Mouse (Mus musculus) C2C12 (cell line): Measurements from ENCODE around the gene Gtse1. TPM values are rescaled to one million over a fixed set of nuclear protein-coding genes. Genes with fewer than 3 reads are reported as not detected.
A peak's percentile ranks its signal among the peaks of the same experiment; 100 is the strongest.

Experiments used
- H3K27me3 ChIP-seq: one replicate; pipeline ENCODE4 v1.6.1; 2011; ENCODE audit not compliant: control insufficient read depth, insufficient read depth, insufficient read length
- H3K36me3 ChIP-seq: one replicate; pipeline ENCODE4 v1.6.1; 2011; ENCODE audit not compliant: control insufficient read depth, insufficient read depth
- H3K4me3 ChIP-seq: one replicate; pipeline ENCODE4 v1.5.1; 2011; ENCODE audit warnings: mild to moderate bottlenecking, control low read depth; ENCODE audit not compliant: poor library complexity, insufficient read depth, severe bottlenecking
- H3K79me2 ChIP-seq: one replicate; pipeline ENCODE4 v1.6.1; 2011; ENCODE audit not compliant: control insufficient read depth, insufficient read depth
- H3K79me3 ChIP-seq: one replicate; pipeline ENCODE4 v1.6.1; 2011; ENCODE audit warnings: low read depth, control low read depth
- H3ac ChIP-seq: one replicate; pipeline ENCODE3; 2011; ENCODE audit warnings: low read depth; ENCODE audit not compliant: control insufficient read depth, insufficient read length
- CEBPB ChIP-seq: IDR thresholded peaks from one replicate; pipeline ENCODE4 v1.6.1; 2011; ENCODE audit warnings: low read depth, mild to moderate bottlenecking, control low read depth, moderate library complexity
- CTCF ChIP-seq: IDR thresholded peaks from one replicate; pipeline ENCODE4 v1.5.1; 2011; ENCODE audit not compliant: control insufficient read depth, insufficient read depth, insufficient read length
- FOSL1 ChIP-seq: IDR thresholded peaks from one replicate; pipeline ENCODE4 v1.8.0; 2011; ENCODE audit warnings: mild to moderate bottlenecking, low read length; ENCODE audit not compliant: poor library complexity, insufficient read depth, severe bottlenecking
- MAX ChIP-seq: IDR thresholded peaks from one replicate; pipeline ENCODE4 v1.6.1; 2011; ENCODE audit warnings: mild to moderate bottlenecking, control low read depth
- MYOD1 ChIP-seq: IDR thresholded peaks from one replicate; pipeline ENCODE4 v1.6.1; 2011; ENCODE audit warnings: low read depth; ENCODE audit not compliant: control insufficient read depth, insufficient read length
- MYOG ChIP-seq: IDR thresholded peaks from one replicate; pipeline ENCODE4 v1.6.1; 2011; ENCODE audit not compliant: control insufficient read depth, insufficient read length; ENCODE audit errors: extremely low read depth
- USF1 ChIP-seq: IDR thresholded peaks from one replicate; pipeline ENCODE4 v1.6.1; 2011; ENCODE audit warnings: low read depth, mild to moderate bottlenecking, control low read depth, moderate library complexity
- polyA plus RNA-seq: library from polyadenylated mRNA; unstranded; fragments of >200 nt; fragmentation: generic; extraction: Trizol; gene quantifications from one replicate; pipeline ENCODE4 v1.2.1, GENCODE M21; 2012; ENCODE audit warnings: missing spikeins

The Gtse1 gene
- polyA plus RNA-seq, 1 experiment, result 60.7 TPM

GRCm38 (mm10) chr15:85896284-85896683, 36.7 kb downstream of the Gtse1 start:
- Histone ChIP-seq H3K79me2 (no peaks in the 10 kb centered on the region), H3K36me3 (peaks cover 41% of the 10 kb centered on the region), H3K27me3 (no peaks in the 10 kb centered on the region), H3K4me3 (no peak overlapping the region), H3K79me3 (no peaks in the 10 kb centered on the region), H3ac (no peak overlapping the region)
- TF ChIP-seq CEBPB (no peak), USF1 (no peak), CTCF (peak; percentile 90)

DNA sequence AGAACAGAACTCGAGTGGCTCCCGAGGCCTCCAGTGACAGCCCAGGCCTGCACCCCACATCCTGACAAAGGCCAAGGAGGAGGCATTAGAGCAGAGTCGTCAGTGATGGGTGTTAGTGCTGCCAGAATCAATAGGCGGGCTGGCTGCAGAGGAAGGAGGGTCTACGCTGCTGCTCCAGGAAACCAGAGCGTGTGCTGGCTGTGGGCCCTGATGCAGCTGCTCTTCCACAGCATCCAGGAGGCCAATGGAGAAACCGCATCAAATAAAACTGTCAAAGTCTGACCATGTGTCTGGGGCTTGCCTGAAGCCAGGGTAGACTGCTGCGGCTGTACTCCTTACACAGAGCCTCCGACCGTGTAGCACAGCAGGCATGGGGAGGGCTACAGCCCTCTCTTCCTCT, 37.6 kb downstream of the Gtse1 start:
- H3K4me3 ChIP-seq, result no peak overlapping the region
- H3K79me2 ChIP-seq, result no peaks in the 10 kb centered on the region
- H3K27me3 ChIP-seq, result no peaks in the 10 kb centered on the region
- peaks cover 37% of the 10 kb centered on the region for H3K36me3 ChIP-seq
- no peak overlapping the region for H3ac ChIP-seq
- TF ChIP-seq MAX (no peak), FOSL1 (no peak), CEBPB (no peak), USF1 (no peak), MYOD1 (no peak), CTCF (no peak), MYOG (no peak)
- H3K79me3 ChIP-seq, result no peaks in the 10 kb centered on the region

- Histone ChIP-seq H3K27me3 (peaks cover 8% of the 10 kb centered on the region), H3K36me3 (peaks cover 16% of the 10 kb centered on the region), H3ac (no peak overlapping the region), H3K79me3 (no peaks in the 10 kb centered on the region), H3K4me3 (no peak overlapping the region), H3K79me2 (no peaks in the 10 kb centered on the region)
- TF ChIP-seq MAX, result no peak
- TF ChIP-seq CEBPB, result no peak
- TF ChIP-seq MYOD1, result no peak
- TF ChIP-seq CTCF, result no peak
- no peak for TF ChIP-seq FOSL1
- TF ChIP-seq MYOG, result no peak
- no peak for TF ChIP-seq USF1
These were observed 39.9 kb downstream of the Gtse1 start for GRCm38 (mm10) chr15:85899396-85899795.

DNA sequence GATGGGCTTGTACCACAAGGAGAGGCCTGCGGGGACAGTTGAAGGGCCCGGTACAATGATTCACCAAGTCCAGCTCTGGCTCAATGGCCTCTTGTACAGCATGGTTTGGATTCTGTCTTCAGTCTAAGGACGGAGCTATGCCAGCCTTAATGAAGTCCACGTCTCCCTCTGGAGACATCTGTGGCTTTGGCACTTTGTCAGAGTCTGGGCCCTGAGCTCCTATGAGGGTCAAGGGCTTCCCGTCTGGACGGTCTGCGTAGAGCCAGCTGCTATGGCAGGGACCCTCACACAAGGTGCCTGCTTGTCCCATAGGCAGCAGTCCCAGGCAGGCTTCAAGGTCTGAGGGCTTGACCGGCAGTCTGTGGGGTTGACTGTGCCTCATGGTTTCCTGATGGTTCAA, 40.8 kb downstream of the Gtse1 start:
- no peaks in the 10 kb centered on the region for H3K79me3 ChIP-seq
- TF ChIP-seq MYOG, result no peak
- no peak for TF ChIP-seq CEBPB
- TF ChIP-seq FOSL1, result no peak
- TF ChIP-seq USF1, result no peak
- TF ChIP-seq MAX, result no peak
- no peak for TF ChIP-seq MYOD1
- TF ChIP-seq CTCF, result no peak
- no peak overlapping the region for H3K4me3 ChIP-seq
- no peaks in the 10 kb centered on the region for H3K79me2 ChIP-seq
- H3K36me3 ChIP-seq, result peaks cover 11% of the 10 kb centered on the region
- H3ac ChIP-seq, result no peak overlapping the region
- peaks cover 11% of the 10 kb centered on the region for H3K27me3 ChIP-seq

GRCm38 (mm10) chr15:85900801-85901200, 41.3 kb downstream of the Gtse1 start:
- TF ChIP-seq MAX, result no peak
- no peak for TF ChIP-seq CTCF
- TF ChIP-seq MYOG, result no peak
- TF ChIP-seq CEBPB, result no peak
- no peak for TF ChIP-seq FOSL1
- no peak for TF ChIP-seq USF1
- no peak overlapping the region for H3K4me3 ChIP-seq
- no peaks in the 10 kb centered on the region for H3K79me2 ChIP-seq
- H3K27me3 ChIP-seq, result peaks cover 11% of the 10 kb centered on the region
- H3ac ChIP-seq, result no peak overlapping the region
- no peaks in the 10 kb centered on the region for H3K79me3 ChIP-seq
- H3K36me3 ChIP-seq, result peaks cover 11% of the 10 kb centered on the region

DNA sequence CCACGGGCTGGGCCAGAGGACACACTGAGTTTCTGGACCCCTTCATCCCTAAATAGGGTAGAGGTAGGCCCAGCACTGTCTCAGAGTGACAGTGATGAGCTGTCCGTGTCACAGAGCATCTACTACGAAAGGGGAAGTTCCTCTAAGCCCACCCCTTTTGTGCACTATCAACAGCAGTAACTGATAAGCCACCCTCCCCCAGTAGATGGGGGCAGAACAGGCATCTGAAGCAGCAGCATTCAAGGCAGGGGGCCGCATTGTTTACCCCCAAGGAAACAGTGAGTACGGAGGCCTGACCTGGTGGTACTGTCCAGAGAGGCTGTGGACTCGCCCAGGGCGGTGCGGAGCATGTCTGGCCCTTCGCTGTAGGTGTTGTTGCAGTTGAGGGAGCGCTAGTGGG, 43.0 kb downstream of the Gtse1 start:
- no peak overlapping the region for H3ac ChIP-seq
- H3K27me3 ChIP-seq, result peaks cover 11% of the 10 kb centered on the region

More for the DNA sequence above, 43.0 kb downstream of the Gtse1 start:
- peaks cover 2% of the 10 kb centered on the region for H3K36me3 ChIP-seq
- H3K79me3 ChIP-seq, result no peaks in the 10 kb centered on the region
- no peaks in the 10 kb centered on the region for H3K79me2 ChIP-seq
- TF ChIP-seq MYOD1 (no peak), FOSL1 (no peak), CTCF (no peak), CEBPB (no peak), MYOG (no peak), USF1 (no peak), MAX (no peak)
- no peak overlapping the region for H3K4me3 ChIP-seq
